Mouse (Mus musculus) thymus, postnatal 4 days (tissue): ENCODE results near the gene Tst.

ENCODE experiments used
- DNase-seq: peaks from one replicate; pipeline ENCODE4 v3.0.0; 2021

The Tst gene

GRCm38 (mm10) chr15:78384220-78385116 is 21.2 kb downstream of the Tst start:
- no peak for DNase-seq

GRCm38 (mm10) chr15:78383450-78384219 is 22.1 kb downstream of the Tst start:
- no peak for DNase-seq

GRCm38 (mm10) chr15:78382115-78382514 is 23.6 kb downstream of the Tst start:
- DNase-seq = no peak

GRCm38 (mm10) chr15:78380741-78381140 is 25.0 kb downstream of the Tst start:
- DNase-seq = no peak

GRCm38 (mm10) chr15:78380208-78380607 is 25.5 kb downstream of the Tst start:
- DNase-seq = no peak

- no peak for DNase-seq
These were observed 27.2 kb downstream of the Tst start for GRCm38 (mm10) chr15:78378556-78378955.

DNA sequence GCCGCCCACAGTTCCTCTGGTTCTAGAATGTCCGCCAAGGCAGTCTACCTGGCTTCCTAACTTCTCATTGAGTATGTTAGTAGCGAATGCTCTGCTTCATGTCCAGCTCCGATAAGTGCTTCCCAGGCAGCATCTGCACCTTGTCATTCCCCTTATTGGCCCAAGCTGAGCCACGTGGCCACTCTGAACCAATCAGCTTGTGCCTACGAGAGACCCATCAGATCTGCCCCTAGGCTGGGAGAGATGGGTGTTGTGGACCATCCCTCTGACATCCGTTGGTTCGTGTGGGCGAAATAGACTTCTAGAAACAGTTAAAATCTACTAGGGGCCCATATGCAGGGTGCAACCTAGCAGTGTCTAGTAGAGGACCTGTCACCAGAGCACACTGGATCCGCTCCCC is 27.8 kb downstream of the Tst start:
- DNase-seq = no peak

DNA sequence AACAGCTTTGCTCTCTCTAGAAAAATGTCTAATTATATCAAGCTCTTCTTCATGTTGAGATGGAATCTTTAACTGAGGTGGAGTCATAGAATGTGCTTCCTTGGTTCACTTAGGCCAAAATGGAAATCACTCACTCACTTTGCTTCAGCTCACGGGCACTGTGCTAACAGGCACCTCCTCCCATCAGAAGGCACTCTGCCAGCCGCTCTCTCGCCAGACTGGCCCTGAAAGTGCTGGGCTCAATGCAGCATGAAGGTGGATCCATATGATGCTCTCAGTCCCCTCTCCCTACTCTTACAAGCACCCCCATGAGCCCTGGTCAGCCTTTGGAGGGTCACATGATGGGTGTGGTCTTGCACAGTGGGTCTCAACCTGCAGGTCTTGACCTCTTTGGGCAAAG is 31.5 kb downstream of the Tst start:
- DNase-seq = no peak

DNA sequence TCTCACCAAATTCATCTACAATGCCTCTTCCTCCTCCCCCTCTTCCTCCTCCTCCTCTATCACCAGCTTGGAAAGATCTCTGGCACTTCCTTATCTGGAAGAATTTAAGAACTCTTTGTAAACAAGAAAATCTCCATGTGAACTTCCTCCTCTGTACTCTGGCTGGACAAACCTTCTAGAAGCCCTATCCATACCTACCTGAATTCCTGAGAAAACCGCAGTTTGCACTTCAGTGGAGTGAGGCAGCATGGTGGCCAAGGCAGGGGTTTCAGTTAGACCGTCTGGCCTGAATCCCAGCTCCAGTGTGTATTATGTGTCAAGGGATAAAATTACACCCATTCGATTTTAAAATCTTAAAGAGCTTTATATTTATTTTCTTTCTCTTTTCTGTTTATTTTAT is 32.9 kb downstream of the Tst start:
- DNase-seq = no peak

DNA sequence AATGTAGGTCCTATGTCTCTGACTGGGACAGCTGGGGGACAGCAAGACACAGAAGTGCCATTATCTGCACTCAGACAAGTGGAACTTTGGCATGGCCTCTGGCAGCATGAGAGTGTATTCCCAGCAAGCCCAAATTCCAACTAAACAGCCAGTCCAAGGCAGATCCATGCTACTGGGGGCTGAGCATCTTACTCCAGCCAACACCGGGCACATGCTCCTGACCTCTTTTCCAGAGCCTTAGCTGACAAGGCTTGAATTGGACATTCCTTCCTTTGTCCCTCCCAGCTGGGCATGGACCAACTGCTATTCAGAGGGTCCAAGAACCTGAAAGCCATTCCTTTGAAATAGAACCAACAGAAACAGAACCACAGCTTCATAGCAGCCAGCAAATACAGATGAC is 36.1 kb downstream of the Tst start:
- DNase-seq = no peak

DNA sequence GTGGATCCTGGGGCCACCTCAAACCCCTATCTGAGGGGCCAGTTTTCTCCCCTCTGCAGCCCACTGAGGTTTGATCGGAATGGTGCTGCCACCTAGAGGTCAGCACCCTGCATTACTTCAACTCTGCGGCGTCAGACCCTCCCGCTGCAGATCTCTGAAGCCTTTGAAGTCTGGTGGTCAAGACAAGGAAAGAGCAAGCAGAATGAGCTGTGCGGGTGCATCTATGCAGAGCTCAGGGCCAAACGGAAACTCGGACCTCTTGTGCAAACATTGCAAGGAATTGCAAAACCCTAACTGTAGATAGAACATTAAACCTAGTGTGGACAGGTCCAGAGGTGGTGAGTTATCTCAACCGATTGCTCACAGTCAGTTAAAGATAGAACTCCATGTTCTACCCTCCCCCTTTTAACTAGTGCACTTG is 36.8 kb downstream of the Tst start:
- DNase-seq = peak; percentile 68

DNA sequence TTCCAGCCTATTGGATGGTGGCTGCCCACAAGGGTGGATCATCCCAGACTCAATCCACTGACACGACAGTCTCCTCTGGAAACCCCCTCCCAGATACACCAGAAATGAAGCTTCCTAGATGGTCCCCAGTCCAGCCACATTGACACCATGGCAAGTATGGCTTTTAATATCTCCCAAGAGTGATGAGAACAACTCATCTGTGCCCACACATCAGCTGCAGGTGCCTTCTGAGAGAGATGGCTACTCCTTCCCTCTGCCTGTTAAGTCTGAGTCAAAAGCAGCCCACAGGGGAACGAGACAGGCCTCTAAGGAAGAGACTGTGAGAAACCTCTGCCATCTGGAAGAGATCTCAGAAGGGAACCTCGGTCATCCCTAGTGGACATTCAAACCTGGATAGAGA is 37.9 kb downstream of the Tst start:
- DNase-seq = no peak

- no peak for DNase-seq
These were observed 38.8 kb downstream of the Tst start for GRCm38 (mm10) chr15:78366875-78367274.

- no peak for DNase-seq
These were observed 39.8 kb downstream of the Tst start for GRCm38 (mm10) chr15:78365916-78366315.

GRCm38 (mm10) chr15:78355548-78355947 is 50.2 kb downstream of the Tst start:
- DNase-seq = no peak

GRCm38 (mm10) chr15:78354958-78355357 is 50.7 kb downstream of the Tst start:
- peak; percentile 77 for DNase-seq

DNA sequence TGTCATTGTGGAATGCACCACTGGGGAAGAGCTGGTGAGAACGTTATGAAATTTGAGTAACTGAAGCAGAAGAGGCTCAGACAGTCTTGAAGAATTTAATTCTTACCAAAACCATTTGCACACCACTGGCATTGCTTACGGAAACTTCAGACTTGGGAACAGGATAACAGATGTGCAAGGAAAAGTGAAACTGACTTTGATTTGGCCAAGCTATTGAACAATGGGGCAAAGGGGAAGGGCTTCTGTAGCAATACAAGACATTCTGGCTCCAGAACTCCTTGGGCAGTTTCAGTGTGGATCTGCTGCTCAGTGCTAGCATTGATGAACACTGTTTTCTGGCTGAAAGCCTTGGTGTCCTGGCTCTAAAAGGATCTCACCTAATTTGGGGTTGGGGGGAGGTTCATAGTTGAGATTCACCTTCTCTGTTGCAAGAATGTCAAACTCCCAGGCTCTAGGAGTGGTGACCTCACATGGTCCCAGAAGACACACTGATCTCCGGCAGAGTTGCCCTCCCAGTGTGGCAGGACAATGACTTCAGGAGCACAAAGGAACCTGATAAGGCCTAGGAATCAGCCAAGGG is 54.0 kb downstream of the Tst start:
- no peak for DNase-seq
